Mouse (Mus musculus) hindbrain, embryonic 15.5 days (tissue): ENCODE results near the gene Smyd3. TPM values are rescaled to one million over a fixed set of nuclear protein-coding genes. Genes with fewer than 3 reads are reported as not detected.

ENCODE experiments used
- ATAC-seq: fragments of 200-750 bp; cut with Nextera tagmentation; 2 replicates; pipeline ENCODE4 v1.8.0; 2017; ENCODE audit warnings: low read depth, moderate number of reproducible peaks, moderate TSS enrichment; ENCODE audit not compliant: low FRiP score
- H3K27ac ChIP-seq: fragments of 300-500 bp; sonication (generic); replicated peaks from 2 replicates; pipeline ENCODE4 v1.5.1; 2015; ENCODE audit warnings: mild to moderate bottlenecking, inconsistent platforms
- H3K27me3 ChIP-seq: fragments of 300-500 bp; sonication (generic); 2 replicates; pipeline ENCODE4 v1.6.1; 2015; ENCODE audit warnings: control low read depth, inconsistent platforms
- H3K36me3 ChIP-seq: fragments of 300-500 bp; sonication (generic); 2 replicates; pipeline ENCODE4 v1.6.1; 2015; ENCODE audit warnings: control low read depth, inconsistent platforms
- H3K4me1 ChIP-seq: fragments of 300-500 bp; sonication (generic); replicated peaks from 2 replicates; pipeline ENCODE4 v1.6.1; 2015; ENCODE audit warnings: control low read depth, inconsistent platforms
- H3K4me2 ChIP-seq: fragments of 300-500 bp; sonication (generic); 2 replicates; pipeline ENCODE4 v1.6.1; 2015; ENCODE audit warnings: moderate library complexity, mild to moderate bottlenecking, inconsistent platforms
- H3K4me3 ChIP-seq: fragments of 300-500 bp; sonication (generic); 2 replicates; pipeline ENCODE4 v1.5.1; 2015; ENCODE audit warnings: mild to moderate bottlenecking, inconsistent platforms
- H3K9ac ChIP-seq: fragments of 300-500 bp; sonication (generic); 2 replicates; pipeline ENCODE4 v1.6.1; 2015; ENCODE audit warnings: inconsistent platforms
- H3K9me3 ChIP-seq: fragments of 300-500 bp; sonication (generic); 2 replicates; pipeline ENCODE4 v1.6.1; 2016; ENCODE audit warnings: control low read depth, inconsistent platforms
- WGBS: fragments of 180-500 bp; shearing (Covaris S2); methylation state at CpG from one replicate; pipeline ENCODE4 v1.1.7; 2015; 5-methylcytosine and 5-hydroxymethylcytosine counted together
- polyA plus RNA-seq: library from polyadenylated mRNA; unstranded; fragments of >200 nt; fragmentation: Nextera tagmentation; extraction: Ambion mirVana; gene quantifications from 2 replicates; pipeline ENCODE4 v1.2.1, GENCODE M21; 2015

Gene Smyd3
- polyA plus RNA-seq, 1 experiment from 2014 or later = 26.0 TPM

GRCm38 (mm10) chr1:179054385-179055116 is 463.3 kb downstream of the Smyd3 start:
- no peaks in the 10 kb centered on the region for H3K36me3 ChIP-seq
- no peaks in the 10 kb centered on the region for H3K9me3 ChIP-seq
- H3K4me2 ChIP-seq = no peak overlapping the region
- no peaks in the 10 kb centered on the region for H3K27me3 ChIP-seq
- ATAC-seq = no peak
- no peaks in the 10 kb centered on the region for H3K4me1 ChIP-seq
- H3K4me3 ChIP-seq = no peak overlapping the region
- WGBS = 68% methylated on average over 7 of the region's 7 CpGs
- H3K27ac ChIP-seq = no peak overlapping the region
- no peak overlapping the region for H3K9ac ChIP-seq

GRCm38 (mm10) chr1:179052545-179053180 is 465.2 kb downstream of the Smyd3 start:
- Histone ChIP-seq H3K4me3 (no peak overlapping the region), H3K9ac (no peak overlapping the region), H3K27me3 (no peaks in the 10 kb centered on the region), H3K4me2 (no peak overlapping the region), H3K36me3 (no peaks in the 10 kb centered on the region), H3K27ac (no peak overlapping the region), H3K9me3 (no peaks in the 10 kb centered on the region), H3K4me1 (no peaks in the 10 kb centered on the region)
- 94% methylated on average over 6 of the region's 6 CpGs for WGBS
- no peak for ATAC-seq

- Histone ChIP-seq H3K4me2 (no peak overlapping the region), H3K9me3 (no peaks in the 10 kb centered on the region), H3K27ac (no peak overlapping the region), H3K4me1 (peaks cover 13% of the 10 kb centered on the region), H3K36me3 (no peaks in the 10 kb centered on the region), H3K9ac (no peak overlapping the region), H3K4me3 (no peak overlapping the region), H3K27me3 (no peaks in the 10 kb centered on the region)
- WGBS = 96% methylated on average over 13 of the region's 13 CpGs
- ATAC-seq = no peak
Observed at GRCm38 (mm10) chr1:179047931-179048596, 469.8 kb downstream of the Smyd3 start.

GRCm38 (mm10) chr1:179045856-179046714 is 471.8 kb downstream of the Smyd3 start:
- no peak overlapping the region for H3K27ac ChIP-seq
- no peaks in the 10 kb centered on the region for H3K27me3 ChIP-seq
- no peak overlapping the region for H3K9ac ChIP-seq
- 49% methylated on average over 17 of the region's 17 CpGs for WGBS
- H3K4me2 ChIP-seq = no peak overlapping the region
- no peak overlapping the region for H3K4me3 ChIP-seq
- no peak for ATAC-seq
- H3K9me3 ChIP-seq = no peaks in the 10 kb centered on the region
- no peaks in the 10 kb centered on the region for H3K36me3 ChIP-seq
- peaks cover 13% of the 10 kb centered on the region for H3K4me1 ChIP-seq

GRCm38 (mm10) chr1:179044165-179044564 is 473.7 kb downstream of the Smyd3 start:
- ATAC-seq = no peak
- 76% methylated on average over 5 of the region's 5 CpGs for WGBS
- no peak overlapping the region for H3K9ac ChIP-seq
- H3K4me1 ChIP-seq = peaks cover 13% of the 10 kb centered on the region
- H3K27ac ChIP-seq = no peak overlapping the region
- no peak overlapping the region for H3K4me2 ChIP-seq
- no peaks in the 10 kb centered on the region for H3K9me3 ChIP-seq
- H3K36me3 ChIP-seq = no peaks in the 10 kb centered on the region
- H3K27me3 ChIP-seq = no peaks in the 10 kb centered on the region
- no peak overlapping the region for H3K4me3 ChIP-seq

GRCm38 (mm10) chr1:179043644-179044043 is 474.2 kb downstream of the Smyd3 start:
- no peak for ATAC-seq
- Histone ChIP-seq H3K9me3 (no peaks in the 10 kb centered on the region), H3K4me3 (no peak overlapping the region), H3K4me2 (no peak overlapping the region), H3K4me1 (peaks cover 13% of the 10 kb centered on the region), H3K36me3 (no peaks in the 10 kb centered on the region), H3K9ac (no peak overlapping the region), H3K27me3 (no peaks in the 10 kb centered on the region), H3K27ac (no peak overlapping the region)
- 58% methylated on average over 12 of the region's 12 CpGs for WGBS

GRCm38 (mm10) chr1:179041905-179042337 is 475.9 kb downstream of the Smyd3 start:
- Histone ChIP-seq H3K4me2 (no peak overlapping the region), H3K9me3 (no peaks in the 10 kb centered on the region), H3K4me3 (no peak overlapping the region), H3K27ac (no peak overlapping the region), H3K4me1 (peaks cover 13% of the 10 kb centered on the region), H3K9ac (no peak overlapping the region), H3K36me3 (no peaks in the 10 kb centered on the region), H3K27me3 (no peaks in the 10 kb centered on the region)
- 61% methylated on average over 8 of the region's 8 CpGs for WGBS
- 0 out of 2 replicates have a peak, but pooled peaks have one; percentile 47 for ATAC-seq

GRCm38 (mm10) chr1:179041231-179041904 is 476.5 kb downstream of the Smyd3 start:
- WGBS = 75% methylated on average over 14 of the region's 14 CpGs
- no peak overlapping the region for H3K4me3 ChIP-seq
- ATAC-seq = no peak
- no peaks in the 10 kb centered on the region for H3K27me3 ChIP-seq
- H3K9ac ChIP-seq = no peak overlapping the region
- H3K27ac ChIP-seq = no peak overlapping the region
- H3K4me1 ChIP-seq = peaks cover 11% of the 10 kb centered on the region
- H3K36me3 ChIP-seq = no peaks in the 10 kb centered on the region
- H3K4me2 ChIP-seq = no peak overlapping the region
- H3K9me3 ChIP-seq = no peaks in the 10 kb centered on the region

- Histone ChIP-seq H3K27ac (no peak overlapping the region), H3K9me3 (no peaks in the 10 kb centered on the region), H3K27me3 (no peaks in the 10 kb centered on the region), H3K4me2 (no peak overlapping the region), H3K4me3 (no peak overlapping the region), H3K4me1 (peaks cover 4% of the 10 kb centered on the region; the same call in 1 of the 2 replicates), H3K9ac (no peak overlapping the region), H3K36me3 (no peaks in the 10 kb centered on the region)
- WGBS = 94% methylated on average over 4 of the region's 4 CpGs
- no peak for ATAC-seq
Observed at GRCm38 (mm10) chr1:179038801-179039200, 479.0 kb downstream of the Smyd3 start.

GRCm38 (mm10) chr1:179032947-179033346 is 484.9 kb downstream of the Smyd3 start:
- no peak for ATAC-seq
- Histone ChIP-seq H3K9ac (no peak overlapping the region), H3K4me2 (no peak overlapping the region), H3K9me3 (no peaks in the 10 kb centered on the region), H3K4me3 (no peak overlapping the region), H3K27ac (no peak overlapping the region), H3K36me3 (no peaks in the 10 kb centered on the region), H3K4me1 (no peaks in the 10 kb centered on the region), H3K27me3 (no peaks in the 10 kb centered on the region)
- WGBS = 98% methylated on average over 2 of the region's 2 CpGs

- Histone ChIP-seq H3K36me3 (no peaks in the 10 kb centered on the region), H3K4me1 (no peaks in the 10 kb centered on the region), H3K27me3 (no peaks in the 10 kb centered on the region), H3K9ac (no peak overlapping the region), H3K9me3 (no peaks in the 10 kb centered on the region), H3K27ac (no peak overlapping the region), H3K4me3 (no peak overlapping the region), H3K4me2 (no peak overlapping the region)
- no peak for ATAC-seq
- 95% methylated on average over 5 of the region's 5 CpGs for WGBS
Observed at GRCm38 (mm10) chr1:179031581-179031980, 486.3 kb downstream of the Smyd3 start.
